Mouse (Mus musculus): ENCODE results near the gene Pfdn2. TPM values are rescaled to one million over a fixed set of nuclear protein-coding genes. Genes with fewer than 3 reads are reported as not detected.

Gene Pfdn2
- polyA plus RNA-seq, 1 experiment from 2014 or later: 46.2 TPM

DNA sequence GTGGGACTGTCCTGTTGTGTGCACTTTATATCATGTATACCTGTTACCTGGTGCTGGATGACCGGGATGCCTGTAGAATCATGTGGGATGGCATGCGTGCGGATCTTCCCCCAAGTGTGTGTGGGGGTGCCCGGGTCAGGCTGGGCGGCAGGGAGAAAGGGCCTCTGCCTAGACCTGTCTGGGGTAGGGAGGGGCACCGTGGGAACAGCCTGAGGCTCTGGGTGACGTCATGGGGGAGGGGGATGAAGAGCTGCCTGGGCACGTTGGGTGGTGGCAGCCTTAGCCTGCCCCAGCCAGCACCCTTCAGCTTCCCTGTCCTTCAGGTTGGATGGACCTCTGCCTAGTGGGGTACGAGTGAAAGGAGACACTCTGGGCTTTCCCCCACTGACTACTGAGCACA, 38.9 kb downstream of the Pfdn2 start:
- Histone ChIP-seq H3K27me3 (ENCODE audit: insufficient read depth, low read length) (0 out of 2 replicates have a peak, but pooled peaks cover 11% of the 10 kb centered on the region), H3K9ac (replicated peaks) (no peak overlapping the region), H3K9me3 (ENCODE audit: low read length) (no peaks in the 10 kb centered on the region), H3K4me1 (ENCODE audit: insufficient read depth) (peaks cover 11% of the 10 kb centered on the region), H3K36me3 (replicated peaks; ENCODE audit: insufficient read depth, low read length) (no peaks in the 10 kb centered on the region), H3K4me3 (ENCODE audit: low read depth, low read length) (no peak overlapping the region), H3K27ac (ENCODE audit: low read depth) (no peak overlapping the region), H3K4me2 (ENCODE audit: low read depth, low read length) (no peak overlapping the region)
- ATAC-seq: no peak
- 64% methylated on average over 9 of the region's 9 CpGs for WGBS (ENCODE audit: insufficient replicate concordance)
- no peak for TF ChIP-seq EP300 (IDR thresholded peaks at IDR 0.05; ENCODE audit: low read depth)
- TF ChIP-seq CTCF (IDR thresholded peaks at IDR 0.05; ENCODE audit: low read depth): no peak
- no peak for DNase-seq

GRCm38 (mm10) chr1:171385171-171385570, 39.7 kb downstream of the Pfdn2 start:
- TF ChIP-seq CTCF (IDR thresholded peaks at IDR 0.05; ENCODE audit: low read depth): peak; percentile 35; the same call in 1 of the 2 replicates
- TF ChIP-seq EP300 (IDR thresholded peaks at IDR 0.05; ENCODE audit: low read depth): no peak
- Histone ChIP-seq H3K4me1 (ENCODE audit: insufficient read depth) (peaks cover 5% of the 10 kb centered on the region), H3K4me3 (ENCODE audit: low read depth, low read length) (no peak overlapping the region), H3K27ac (ENCODE audit: low read depth) (no peak overlapping the region), H3K27me3 (ENCODE audit: insufficient read depth, low read length) (0 out of 2 replicates have a peak, but pooled peaks cover 8% of the 10 kb centered on the region), H3K36me3 (replicated peaks; ENCODE audit: insufficient read depth, low read length) (no peaks in the 10 kb centered on the region), H3K9me3 (ENCODE audit: low read length) (no peaks in the 10 kb centered on the region), H3K9ac (replicated peaks) (no peak overlapping the region), H3K4me2 (ENCODE audit: low read depth, low read length) (no peak overlapping the region)
- DNase-seq (no peak), ATAC-seq (no peak)
- WGBS (ENCODE audit: insufficient replicate concordance): 68% methylated on average over 9 of the region's 9 CpGs

GRCm38 (mm10) chr1:171387099-171387498, 41.6 kb downstream of the Pfdn2 start:
- TF ChIP-seq CTCF (IDR thresholded peaks at IDR 0.05; ENCODE audit: low read depth) (peak; percentile 61), EP300 (IDR thresholded peaks at IDR 0.05; ENCODE audit: low read depth) (no peak)
- Histone ChIP-seq H3K4me2 (ENCODE audit: low read depth, low read length) (no peak overlapping the region), H3K4me3 (ENCODE audit: low read depth, low read length) (no peak overlapping the region), H3K9me3 (ENCODE audit: low read length) (no peaks in the 10 kb centered on the region), H3K4me1 (ENCODE audit: insufficient read depth) (0 out of 2 replicates have a peak, but pooled peaks cover 3% of the 10 kb centered on the region), H3K27ac (ENCODE audit: low read depth) (no peak overlapping the region), H3K36me3 (replicated peaks; ENCODE audit: insufficient read depth, low read length) (no peaks in the 10 kb centered on the region), H3K27me3 (ENCODE audit: insufficient read depth, low read length) (no peaks in the 10 kb centered on the region), H3K9ac (replicated peaks) (no peak overlapping the region)
- DNase-seq (no peak), ATAC-seq (no peak)
- WGBS (ENCODE audit: insufficient replicate concordance): 58% methylated on average over 6 of the region's 6 CpGs

DNA sequence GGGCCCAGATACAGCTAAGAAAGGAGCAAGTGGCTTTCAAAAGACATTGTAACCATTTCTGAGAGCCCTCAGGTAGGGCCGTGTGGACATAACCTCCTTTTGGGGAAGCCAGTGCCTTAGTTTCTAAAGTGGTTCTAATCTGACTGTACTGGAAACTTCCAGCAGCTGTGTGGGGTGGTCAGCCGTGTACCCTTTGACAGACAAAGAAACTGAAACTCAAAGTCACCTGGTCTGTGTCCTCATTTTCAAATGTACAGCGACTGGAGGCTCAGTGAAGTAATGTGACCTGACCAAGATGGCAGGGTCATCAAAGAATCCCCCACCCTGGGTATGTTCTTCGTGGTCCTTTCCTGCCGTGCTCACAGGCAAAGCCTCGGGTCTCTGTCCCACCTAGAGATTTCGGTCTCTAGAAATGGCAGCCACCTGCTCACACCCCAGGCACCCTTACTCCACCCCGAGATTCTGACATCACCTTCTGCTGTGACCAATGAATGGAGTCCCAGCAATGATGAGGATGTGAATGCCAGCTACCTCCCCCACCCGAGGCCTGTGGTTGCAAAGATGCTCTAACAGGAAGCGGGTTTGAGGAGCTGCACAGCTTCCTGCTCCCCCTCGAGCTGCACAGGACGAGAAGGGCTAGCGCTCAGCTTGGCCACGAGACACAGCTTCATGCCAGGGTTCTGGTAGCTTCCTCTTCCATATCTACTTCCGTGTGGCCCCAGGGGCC, 43.1 kb downstream of the Pfdn2 start, which contains the start of gene Arhgap30:
TSS of gene Arhgap30 (plus strand) at position 579 of the 727 bp plus-strand sequence.
- Histone ChIP-seq H3K9me3 (ENCODE audit: low read length) (no peaks in the 10 kb centered on the region), H3K4me1 (ENCODE audit: insufficient read depth) (no peaks in the 10 kb centered on the region), H3K4me2 (ENCODE audit: low read depth, low read length) (peak within 1 kb of the TSS; percentile 67), H3K4me3 (ENCODE audit: low read depth, low read length) (peak within 1 kb of the TSS; percentile 56), H3K27me3 (ENCODE audit: insufficient read depth, low read length) (no peaks in the 10 kb centered on the region), H3K36me3 (replicated peaks; ENCODE audit: insufficient read depth, low read length) (no peaks in the 10 kb centered on the region), H3K27ac (ENCODE audit: low read depth) (peak within 1 kb of the TSS; percentile 95), H3K9ac (replicated peaks) (peak within 1 kb of the TSS; percentile 66)
- DNase-seq (peak; percentile 81), ATAC-seq (peak; percentile 78)
- WGBS (ENCODE audit: insufficient replicate concordance): 32% methylated on average over 15 of the region's 15 CpGs
- TF ChIP-seq EP300 (IDR thresholded peaks at IDR 0.05; ENCODE audit: low read depth): no peak
- no peak for TF ChIP-seq CTCF (IDR thresholded peaks at IDR 0.05; ENCODE audit: low read depth)

GRCm38 (mm10) chr1:171390101-171390500, 44.6 kb downstream of the Pfdn2 start:
- Histone ChIP-seq H3K4me2 (ENCODE audit: low read depth, low read length) (peak overlapping the region; percentile 67), H3K4me1 (ENCODE audit: insufficient read depth) (no peaks in the 10 kb centered on the region), H3K27me3 (ENCODE audit: insufficient read depth, low read length) (no peaks in the 10 kb centered on the region), H3K9me3 (ENCODE audit: low read length) (no peaks in the 10 kb centered on the region), H3K4me3 (ENCODE audit: low read depth, low read length) (peak overlapping the region; percentile 56), H3K9ac (replicated peaks) (peak overlapping the region; percentile 66), H3K36me3 (replicated peaks; ENCODE audit: insufficient read depth, low read length) (no peaks in the 10 kb centered on the region), H3K27ac (ENCODE audit: low read depth) (peak overlapping the region; percentile 95)
- DNase-seq: peak; percentile 71
- WGBS (ENCODE audit: insufficient replicate concordance): 26% methylated on average over 4 of the region's 4 CpGs
- TF ChIP-seq EP300 (IDR thresholded peaks at IDR 0.05; ENCODE audit: low read depth) (no peak), CTCF (IDR thresholded peaks at IDR 0.05; ENCODE audit: low read depth) (no peak)
- ATAC-seq: peak; percentile 52

DNA sequence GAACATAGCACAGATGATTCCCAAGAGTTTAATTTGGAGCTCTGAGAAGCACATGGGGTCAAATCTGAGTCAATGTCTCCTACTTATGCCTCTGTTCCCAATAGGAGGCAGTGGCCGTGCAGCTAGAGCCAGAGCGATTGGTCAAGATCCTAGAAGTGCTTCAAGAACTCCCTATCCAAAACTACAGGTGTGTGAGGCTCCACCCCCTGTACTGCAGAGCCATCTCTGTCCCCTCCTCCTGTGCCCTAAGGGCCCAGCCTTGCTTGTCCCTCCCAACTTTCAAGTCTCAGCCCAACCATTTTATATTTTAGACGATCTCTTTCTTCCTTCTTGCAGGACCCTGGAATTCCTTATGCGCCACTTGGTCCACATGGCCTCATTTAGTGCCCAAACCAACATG, 56.4 kb downstream of the Pfdn2 start:
- no peaks in the 10 kb centered on the region for H3K4me1 ChIP-seq (ENCODE audit: insufficient read depth)
- no peak for TF ChIP-seq CTCF (IDR thresholded peaks at IDR 0.05; ENCODE audit: low read depth)
- no peak for TF ChIP-seq EP300 (IDR thresholded peaks at IDR 0.05; ENCODE audit: low read depth)
- ATAC-seq (no peak), DNase-seq (no peak)
- H3K36me3 ChIP-seq (replicated peaks; ENCODE audit: insufficient read depth, low read length): peaks cover 7% of the 10 kb centered on the region; the same call in 1 of the 2 replicates
- H3K9ac ChIP-seq (replicated peaks): no peak overlapping the region
- WGBS (ENCODE audit: insufficient replicate concordance): 86% methylated on average over 4 of the region's 4 CpGs
- no peak overlapping the region for H3K27ac ChIP-seq (ENCODE audit: low read depth)
- H3K9me3 ChIP-seq (ENCODE audit: low read length): no peaks in the 10 kb centered on the region
- H3K4me2 ChIP-seq (ENCODE audit: low read depth, low read length): no peak overlapping the region
- no peaks in the 10 kb centered on the region for H3K27me3 ChIP-seq (ENCODE audit: insufficient read depth, low read length)
- H3K4me3 ChIP-seq (ENCODE audit: low read depth, low read length): no peak overlapping the region
